Mouse (Mus musculus) CH12.LX (cell line): ENCODE data around the gene Exoc6b. TPM values are rescaled to one million over a fixed set of nuclear protein-coding genes. Genes with fewer than 3 reads are reported as not detected.

ENCODE experiments used
- DNase-seq: peaks from one replicate; pipeline ENCODE4 v3.0.0-alpha.2; 2013; ENCODE audit errors: extremely low read depth
- H3K27ac ChIP-seq: 2 replicates; pipeline ENCODE4 v1.5.1; 2012; ENCODE audit warnings: low read depth, mild to moderate bottlenecking, control low read depth, moderate library complexity; ENCODE audit not compliant: insufficient read depth
- H3K27me3 ChIP-seq: replicated peaks from 2 replicates; pipeline ENCODE3; 2012; ENCODE audit warnings: inconsistent platforms
- H3K36me3 ChIP-seq, 2 experiments: replicated peaks in 1 of 2; 2 replicates each; pipeline versions ENCODE3 to v1.6.1; 2012; ENCODE audit warnings: inconsistent platforms in 1 of 2, low read length in 1 of 2, mild to moderate bottlenecking in 1 of 2, mixed read lengths in 1 of 2, moderate library complexity in 1 of 2; ENCODE audit not compliant: control insufficient read depth in 1 of 2, insufficient read depth in 1 of 2
- H3K4me1 ChIP-seq, 2 experiments: 2 replicates each; pipeline ENCODE4 v1.6.1; 2012; ENCODE audit warnings: inconsistent platforms in 1 of 2, moderate library complexity in 1 of 2; ENCODE audit not compliant: insufficient read depth in 2 of 2, control insufficient read depth in 1 of 2
- H3K4me2 ChIP-seq: 2 replicates; pipeline ENCODE4 v1.6.1; 2012; ENCODE audit warnings: low read depth, mild to moderate bottlenecking, control low read depth; ENCODE audit not compliant: poor library complexity, insufficient read depth, severe bottlenecking
- H3K4me3 ChIP-seq, 3 experiments: fragments of 150-350 bp in 1 of 3; sonication (generic) in 1 of 3; replicated peaks in 1 of 3; 2 replicates each; pipeline versions ENCODE3 to v1.5.1; 2011 to 2012; ENCODE audit warnings: low read depth in 2 of 3, low read length in 2 of 3, mild to moderate bottlenecking in 2 of 3, moderate library complexity in 2 of 3, control low read depth in 1 of 3, improper control_type of control experiment in 1 of 3, inconsistent platforms in 1 of 3, mixed read lengths in 1 of 3; ENCODE audit not compliant: poor library complexity in 1 of 3
- H3K79me2 ChIP-seq: replicated peaks from 2 replicates; pipeline ENCODE4 v1.6.1; 2012; ENCODE audit warnings: mild to moderate bottlenecking, moderate library complexity; ENCODE audit not compliant: control insufficient read depth, poor library complexity, insufficient read depth, severe bottlenecking; ENCODE audit errors: extremely low read depth
- H3K9ac ChIP-seq: 2 replicates; pipeline ENCODE4 v1.6.1; 2012; ENCODE audit warnings: low read depth, mild to moderate bottlenecking, control low read depth, moderate library complexity; ENCODE audit not compliant: insufficient read depth
- H3K9me3 ChIP-seq: replicated peaks from 2 replicates; pipeline ENCODE3; 2012; ENCODE audit warnings: low read length, inconsistent platforms, mixed read lengths
- CTCF ChIP-seq, 2 experiments: IDR thresholded peaks in 1 of 2; conservative IDR thresholded peaks in 1 of 2; 2 replicates each; pipeline ENCODE4 v1.5.1; 2011 to 2012; ENCODE audit warnings: low read depth in 2 of 2, low read length in 2 of 2, improper control_type of control experiment in 1 of 2, inconsistent platforms in 1 of 2, mild to moderate bottlenecking in 1 of 2, moderate library complexity in 1 of 2
- ELF1 ChIP-seq: IDR thresholded peaks from 2 replicates; pipeline ENCODE4 v1.6.1; 2014; ENCODE audit warnings: low read depth, mild to moderate bottlenecking, inconsistent platforms, low read length, improper control_type of control experiment
- ETS1 ChIP-seq: conservative IDR thresholded peaks from 2 replicates; pipeline ENCODE4 v1.6.1; 2012; ENCODE audit warnings: low read depth, mild to moderate bottlenecking, inconsistent platforms, low read length, improper control_type of control experiment, moderate library complexity
- HCFC1 ChIP-seq: IDR thresholded peaks from 2 replicates; pipeline ENCODE4 v1.6.1; 2012; ENCODE audit warnings: low read depth, mild to moderate bottlenecking, inconsistent platforms, low read length, improper control_type of control experiment
- IRF4 ChIP-seq: IDR thresholded peaks from 2 replicates; pipeline ENCODE4 v1.6.1; 2014; ENCODE audit warnings: low read depth, mild to moderate bottlenecking, inconsistent platforms, low read length, improper control_type of control experiment
- JUN ChIP-seq: IDR thresholded peaks from 2 replicates; pipeline ENCODE4 v1.6.1; 2011; ENCODE audit warnings: low read depth, mild to moderate bottlenecking, low read length, improper control_type of control experiment, moderate library complexity; ENCODE audit not compliant: insufficient read depth
- JUND ChIP-seq: conservative IDR thresholded peaks from 2 replicates; pipeline ENCODE4 v1.6.1; 2011; ENCODE audit warnings: low read depth, low read length, improper control_type of control experiment
- MAFK ChIP-seq: IDR thresholded peaks from 2 replicates; pipeline ENCODE4 v1.6.1; 2011; ENCODE audit warnings: low read length, improper control_type of control experiment; ENCODE audit not compliant: insufficient replicate concordance
- MAX ChIP-seq: IDR thresholded peaks from 2 replicates; pipeline ENCODE4 v1.6.1; 2011; ENCODE audit warnings: low read length, improper control_type of control experiment
- MAZ ChIP-seq: IDR thresholded peaks from 2 replicates; pipeline ENCODE4 v1.6.1; 2012; ENCODE audit warnings: low read depth, mild to moderate bottlenecking, inconsistent platforms, low read length, improper control_type of control experiment, moderate library complexity
- MEF2A ChIP-seq: IDR thresholded peaks from 2 replicates; pipeline ENCODE4 v1.6.1; 2014; ENCODE audit warnings: low read depth, mild to moderate bottlenecking, inconsistent platforms, low read length, improper control_type of control experiment, borderline replicate concordance
- MXI1 ChIP-seq: IDR thresholded peaks from 2 replicates; pipeline ENCODE4 v1.6.1; 2011; ENCODE audit warnings: mild to moderate bottlenecking, low read depth, low read length, improper control_type of control experiment
- NELFE ChIP-seq: IDR thresholded peaks from 2 replicates; pipeline ENCODE4 v1.6.1; 2011; ENCODE audit warnings: low read depth, low read length, improper control_type of control experiment
- POLR2A ChIP-seq: IDR thresholded peaks from 2 replicates; pipeline ENCODE4 v1.6.1; 2011; ENCODE audit warnings: low read depth, mild to moderate bottlenecking, improper control_type of control experiment, low read length
- SIN3A ChIP-seq: IDR thresholded peaks from 2 replicates; pipeline ENCODE4 v1.6.1; 2012; ENCODE audit warnings: low read length, improper control_type of control experiment, inconsistent platforms
- SMC3 ChIP-seq: IDR thresholded peaks from 2 replicates; pipeline ENCODE4 v1.6.1; 2011; ENCODE audit warnings: low read depth, low read length, improper control_type of control experiment
- TBP ChIP-seq: conservative IDR thresholded peaks from 2 replicates; pipeline ENCODE4 v1.6.1; 2011; ENCODE audit warnings: low read depth, low read length, improper control_type of control experiment
- UBTF ChIP-seq: IDR thresholded peaks from 2 replicates; pipeline ENCODE4 v1.6.1; 2012; ENCODE audit warnings: low read depth, mild to moderate bottlenecking, inconsistent platforms, low read length, improper control_type of control experiment, moderate library complexity
- USF2 ChIP-seq: conservative IDR thresholded peaks from 2 replicates; pipeline ENCODE4 v1.6.1; 2011; ENCODE audit warnings: low read depth, low read length, improper control_type of control experiment
- ZNF384 ChIP-seq: IDR thresholded peaks from 2 replicates; pipeline ENCODE4 v1.6.1; 2012; ENCODE audit warnings: low read depth, low read length, improper control_type of control experiment, inconsistent platforms
- dilution Hi-C: fragments of 300-500 bp; cut with MboI; formaldehyde crosslinking; loops from 2 replicates; pipeline ENCODE4 v1.14.3; 2020; ENCODE audit warnings: low sequenced_read_pairs; ENCODE audit not compliant: extremely low pct_unique_long_range_greater_than_20kb, extremely low pct_ligation_motif_present
- in situ Hi-C: fragments of 300-500 bp; cut with MboI; formaldehyde crosslinking; loops from 3 replicates; pipeline ENCODE4 v1.14.3; 2019; ENCODE audit warnings: low sequenced_read_pairs, low pct_ligation_motif_present, low pct_unique_long_range_greater_than_20kb, mixed read lengths
- polyA plus RNA-seq: library from polyadenylated mRNA; unstranded; fragments of >175 nt; gene quantifications from 2 replicates; pipeline ENCODE4 v1.2.1, GENCODE M21; 2012; ENCODE audit warnings: low read depth; ENCODE audit not compliant: insufficient read length
- total RNA-seq, 2 experiments: library from RNA; depleted of rRNA; stranded (reverse); fragments of 300-350 nt in 1 of 2; fragments of >200 nt in 1 of 2; gene quantifications; 2 replicates each; pipeline ENCODE4 v1.2.3; 2012 to 2014

Gene Exoc6b
- total and polyA plus RNA-seq, 3 experiments, result 1.7 to 5.2 (median 3.5) TPM

DNA sequence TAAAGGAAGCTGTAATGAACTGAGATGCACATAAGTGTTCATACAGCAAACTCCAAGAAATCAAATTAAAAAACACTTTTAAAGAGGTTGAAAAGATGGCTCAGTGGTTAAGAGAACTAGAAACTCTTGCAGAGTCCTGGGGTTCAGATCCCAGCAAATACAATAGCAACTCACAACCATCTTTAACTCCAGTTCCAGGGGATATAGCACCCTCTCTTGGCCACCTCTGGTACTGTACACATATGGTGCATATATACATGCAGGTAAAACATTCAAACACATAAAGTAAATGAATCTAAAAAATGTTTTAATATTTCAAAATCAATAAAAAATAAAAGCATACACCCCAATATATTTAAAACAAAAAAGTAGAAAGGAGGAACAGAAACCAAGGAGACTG is 73.9 kb downstream of the Exoc6b start:
- dilution Hi-C loops (no loop called here), in situ Hi-C loops (no loop called here)
- H3K4me1 ChIP-seq, result no peaks in the 10 kb centered on the region

GRCm38 (mm10) chr6:84976563-84976971 is 92.7 kb downstream of the Exoc6b start:
- no peak for TF ChIP-seq POLR2A
- no peak for TF ChIP-seq ELF1
- TF ChIP-seq SIN3A, result no peak
- TF ChIP-seq JUN, result no peak
- TF ChIP-seq TBP, result no peak
- no peak for TF ChIP-seq MAFK
- TF ChIP-seq MAX, result no peak
- no peak for TF ChIP-seq MEF2A
- no peak for TF ChIP-seq HCFC1
- TF ChIP-seq UBTF, result no peak
- no peak for TF ChIP-seq USF2
- TF ChIP-seq ZNF384, result no peak
- TF ChIP-seq MXI1, result no peak
- no peak for TF ChIP-seq MAZ
- TF ChIP-seq SMC3, result no peak
- no peak for TF ChIP-seq IRF4
- TF ChIP-seq ETS1, result no peak
- TF ChIP-seq JUND, result no peak
- TF ChIP-seq CTCF (conservative IDR thresholded peaks at IDR 0.05 in 1 of 2, IDR thresholded peaks at IDR 0.05 in 1 of 2; ENCODE audit: low read depth in 2 of 2, low read length in 2 of 2), result no peak
- TF ChIP-seq, all 38 proteins: peak for 0
- Histone ChIP-seq H3K4me1 (no peaks in the 10 kb centered on the region), H3K27me3 (no peaks in the 10 kb centered on the region), H3K4me3 (no peak overlapping the region), H3K9ac (no peak overlapping the region), H3K36me3 (no peaks in the 10 kb centered on the region), H3K9me3 (no peaks in the 10 kb centered on the region), H3K79me2 (no peaks in the 10 kb centered on the region), H3K27ac (no peak overlapping the region), H3K4me2 (no peak overlapping the region)
- no peak for DNase-seq
- dilution Hi-C loops, result no loop called here
- in situ Hi-C loops, result no loop called here

More for the DNA sequence above, 73.9 kb downstream of the Exoc6b start:
- Histone ChIP-seq H3K9ac (no peak overlapping the region), H3K79me2 (no peaks in the 10 kb centered on the region), H3K27ac (no peak overlapping the region), H3K27me3 (no peaks in the 10 kb centered on the region), H3K4me3 (no peak overlapping the region), H3K36me3 (no peaks in the 10 kb centered on the region), H3K4me2 (no peak overlapping the region), H3K9me3 (no peaks in the 10 kb centered on the region)
- no peak for DNase-seq
- peak in 1 of 2 experiments; percentile 24; a peak in 2 of 4 replicates for TF ChIP-seq CTCF (conservative IDR thresholded peaks at IDR 0.05 in 1 of 2, IDR thresholded peaks at IDR 0.05 in 1 of 2; ENCODE audit: low read depth in 2 of 2, low read length in 2 of 2)
- no peak for TF ChIP-seq NELFE
